Mouse (Mus musculus): Measurements from ENCODE around the gene Cacna1c.

- TF ChIP-seq CTCF (IDR thresholded peaks at IDR 0.05; ENCODE audit: low read depth) (no peak), EP300 (optimal IDR thresholded peaks at IDR 0.05) (no peak)
Measured at GRCm38 (mm10) chr6:119182211-119182610, 14.0 kb downstream of the Cacna1c start.
